Mouse (Mus musculus) c-Kit-positive CD71-positive TER-119-positive erythroid progenitor cells, embryonic 14.5 days (primary cell): ENCODE results near the gene Plekha8.
A peak's percentile ranks its signal among the peaks of the same experiment; 100 is the strongest.

ENCODE experiments used
- DNase-seq: peaks from one replicate; pipeline ENCODE4 v3.0.0-alpha.2; 2013; ENCODE audit warnings: low spot score

Gene Plekha8

DNA sequence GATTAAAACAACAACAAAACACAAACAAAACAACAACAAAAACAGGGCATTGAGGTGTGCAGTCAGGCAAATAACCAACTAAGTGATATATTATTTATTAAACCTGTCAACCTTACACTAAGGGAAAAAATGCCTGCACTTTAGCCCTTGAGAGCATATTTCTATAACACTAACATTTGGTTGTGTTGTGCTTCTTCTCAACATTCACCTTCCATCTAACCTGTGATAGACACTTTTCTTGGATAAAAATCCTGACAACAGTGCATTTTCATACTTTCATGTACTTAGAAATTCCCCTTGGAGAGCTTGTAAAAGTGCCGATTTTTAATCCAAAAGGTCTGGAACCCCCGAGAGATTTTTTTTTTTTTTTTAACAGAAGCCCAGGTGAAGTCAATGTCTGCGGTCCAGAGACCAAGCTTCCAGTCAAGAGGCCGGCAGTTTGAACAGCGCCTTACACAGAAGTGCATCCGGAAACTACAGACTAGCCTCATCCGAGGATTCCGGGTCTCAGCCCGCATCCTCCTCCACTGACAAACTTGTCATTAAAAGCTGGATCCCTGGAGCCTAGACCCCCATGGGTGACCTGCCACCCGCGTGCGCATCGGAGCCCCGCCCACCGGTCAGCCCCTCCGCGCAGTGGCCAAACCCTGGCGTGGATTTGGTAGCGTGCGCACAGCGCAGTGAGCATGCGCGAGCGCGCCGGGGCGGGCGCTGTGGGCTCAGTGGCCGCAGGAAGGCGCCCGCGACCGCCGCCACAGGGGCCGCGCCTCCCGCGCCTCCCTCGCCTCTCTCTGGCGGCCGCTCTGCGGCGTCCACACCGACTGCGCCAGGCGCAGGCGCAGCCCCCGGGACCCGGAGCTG, at the start of gene Plekha8:
Gene Plekha8 (plus strand): TSS at position 643 of the 861 bp plus-strand sequence.
- DNase-seq: peak; percentile 74

DNA sequence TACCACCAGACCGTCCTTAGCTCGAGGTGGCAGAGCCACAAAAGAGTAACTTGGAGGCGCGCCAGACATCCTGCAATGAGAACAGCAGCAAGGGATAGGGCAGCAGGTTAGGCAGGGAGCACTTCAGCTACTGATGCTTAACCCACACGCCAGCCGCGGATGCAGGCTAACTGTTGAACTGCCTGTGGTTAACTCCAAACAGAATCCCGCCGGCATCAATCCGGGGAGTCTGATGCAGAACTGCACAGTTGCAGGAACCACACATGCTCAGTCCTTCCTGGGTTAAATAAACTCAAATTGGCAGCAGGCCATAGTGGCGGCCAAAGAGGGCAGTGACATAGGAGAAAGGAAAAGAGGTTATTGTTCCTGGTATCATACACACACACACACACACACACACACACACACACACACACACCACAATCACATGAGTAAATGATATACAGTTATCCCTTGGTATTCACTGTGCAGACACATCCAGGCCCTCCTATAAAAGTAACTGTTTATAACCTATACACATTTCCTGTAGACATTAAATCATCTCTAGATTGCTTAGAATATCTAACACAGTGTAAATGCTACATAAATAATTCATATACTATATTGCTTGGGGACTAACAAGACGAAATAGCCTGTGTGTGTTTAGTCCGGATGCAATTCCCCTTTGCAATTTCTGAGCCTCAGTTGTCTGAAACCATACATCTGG, 46.4 kb upstream of the Plekha8 start:
- DNase-seq: no peak

DNA sequence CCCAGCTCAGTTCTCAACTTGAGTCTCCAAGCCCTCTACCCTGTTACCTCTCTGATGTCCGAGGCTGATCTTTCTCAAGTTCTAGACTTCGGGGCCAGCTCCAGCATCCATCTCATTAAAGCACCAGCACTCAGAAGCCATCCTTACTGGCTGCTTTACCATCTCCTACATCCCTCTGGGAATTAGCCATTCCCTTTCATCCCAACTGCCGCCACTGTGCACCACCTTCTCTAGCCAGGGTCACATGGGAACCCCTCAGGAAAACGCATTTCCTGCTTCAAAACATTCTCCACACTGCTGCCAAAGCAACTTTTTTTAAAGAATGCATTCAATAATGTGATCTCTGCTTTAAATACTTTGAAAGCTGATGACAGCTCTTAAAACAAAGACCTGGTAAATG, 45.6 kb upstream of the Plekha8 start:
- DNase-seq: no peak

DNA sequence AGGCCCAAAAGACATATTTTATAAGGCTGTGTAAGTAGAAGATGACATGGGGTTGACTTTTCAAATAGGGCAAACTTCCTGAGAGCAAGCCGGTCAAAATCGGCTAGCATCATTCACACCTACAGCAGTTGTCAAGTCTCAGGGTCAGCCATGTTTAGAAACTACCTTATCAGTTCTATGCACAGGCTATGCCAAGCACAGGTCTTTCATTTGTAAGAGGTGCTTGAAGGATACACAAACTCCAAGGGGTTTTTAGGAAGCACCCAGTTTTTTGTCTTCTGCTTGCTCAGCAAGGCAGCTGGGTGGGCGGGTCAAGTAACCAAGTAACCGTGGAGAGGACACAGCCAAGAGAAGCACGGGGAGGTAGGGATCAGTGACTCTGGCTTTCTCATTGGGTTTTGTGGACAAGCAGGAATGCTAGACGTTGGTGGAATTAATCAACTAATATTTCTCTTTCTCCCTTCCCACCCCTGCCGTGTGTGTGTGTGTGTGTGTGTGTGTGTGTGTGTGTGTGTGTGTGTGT, 44.0 kb upstream of the Plekha8 start:
- no peak for DNase-seq

DNA sequence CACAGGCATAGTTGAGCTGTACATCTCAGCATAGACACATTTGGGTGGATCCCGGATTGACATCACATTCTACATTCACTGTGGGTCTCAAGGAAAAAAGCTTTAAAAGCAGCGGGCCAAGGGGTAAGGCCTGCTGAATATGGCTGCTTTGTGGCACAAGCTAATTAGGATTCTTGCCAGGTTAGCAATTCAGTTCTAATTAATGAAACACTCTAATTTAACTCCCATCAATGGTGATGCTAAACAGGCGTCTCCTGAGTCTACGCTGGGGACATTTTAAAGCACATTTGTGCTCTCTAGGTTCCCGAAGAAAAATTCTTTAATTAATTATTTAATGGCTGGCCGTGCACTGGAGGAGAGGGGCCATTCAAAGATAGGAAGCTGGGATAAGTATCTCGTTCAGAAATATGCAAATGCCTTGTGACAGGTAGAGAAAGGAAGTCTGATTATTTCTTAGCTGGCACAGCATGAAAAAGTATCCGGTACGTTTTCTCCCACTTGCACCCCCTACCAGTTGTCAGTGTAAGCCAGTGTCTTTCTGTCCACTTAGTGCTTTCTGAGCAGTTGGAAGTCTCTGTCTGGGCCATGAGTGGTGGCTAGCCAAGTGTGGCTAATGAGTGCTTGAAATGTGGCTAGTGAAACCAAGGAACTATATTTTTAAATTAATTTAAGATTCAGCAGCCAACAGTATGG, 42.0 kb upstream of the Plekha8 start:
- no peak for DNase-seq

DNA sequence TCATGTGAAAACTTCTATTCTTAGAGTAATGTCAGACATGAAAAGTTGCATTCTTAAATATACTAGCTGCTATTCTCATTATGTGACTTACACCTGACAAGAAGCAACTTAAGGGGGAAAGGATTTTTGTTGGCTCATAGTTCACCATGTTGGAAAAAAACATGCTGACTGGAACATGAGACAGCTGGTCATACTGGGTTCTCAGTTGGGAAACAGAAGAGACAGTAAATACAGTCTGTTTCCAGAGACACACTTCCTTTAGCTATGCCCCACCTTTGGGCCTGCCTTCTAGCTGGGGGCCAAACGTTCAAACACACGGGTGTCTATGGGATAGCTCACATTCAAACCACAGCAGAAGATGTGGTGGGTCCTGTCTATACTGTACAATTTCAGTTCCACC, 41.3 kb upstream of the Plekha8 start:
- DNase-seq: no peak

DNA sequence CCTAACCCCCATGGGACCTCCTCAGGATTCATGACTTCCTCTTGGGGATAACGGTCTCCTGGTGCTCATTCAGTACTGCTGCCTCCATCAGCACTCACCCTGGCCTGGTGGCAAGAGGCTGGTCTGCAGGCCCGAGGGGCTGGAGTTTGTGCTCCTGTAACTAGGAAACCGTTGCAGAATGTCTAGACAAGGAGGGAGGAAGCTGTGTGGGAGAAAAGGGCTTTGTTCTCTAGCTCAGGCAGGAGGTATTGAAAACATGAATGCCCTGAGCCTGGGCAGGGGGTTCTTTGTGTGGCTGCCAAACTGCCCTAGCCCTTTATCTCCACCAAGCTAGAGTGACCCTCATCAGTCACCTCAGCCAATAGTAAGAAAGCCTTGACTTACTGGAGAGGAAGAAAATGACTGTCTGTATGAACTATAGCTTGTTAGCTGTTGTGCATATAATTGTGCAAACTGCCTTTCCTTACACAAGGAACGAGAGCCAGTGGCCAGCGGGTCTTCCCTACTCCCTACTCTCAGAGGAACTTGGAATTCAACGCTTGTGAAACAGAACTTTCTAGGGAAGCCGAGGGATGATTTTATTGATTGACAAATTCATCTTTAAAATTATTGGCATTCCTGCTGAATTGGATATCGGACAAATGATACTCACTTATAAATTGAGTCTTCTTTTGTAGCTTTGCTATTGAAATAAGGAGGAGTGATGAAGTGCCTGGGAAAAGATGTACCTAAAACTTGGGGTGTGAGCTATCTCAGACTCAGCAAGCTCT, 40.4 kb upstream of the Plekha8 start:
- DNase-seq: no peak

DNA sequence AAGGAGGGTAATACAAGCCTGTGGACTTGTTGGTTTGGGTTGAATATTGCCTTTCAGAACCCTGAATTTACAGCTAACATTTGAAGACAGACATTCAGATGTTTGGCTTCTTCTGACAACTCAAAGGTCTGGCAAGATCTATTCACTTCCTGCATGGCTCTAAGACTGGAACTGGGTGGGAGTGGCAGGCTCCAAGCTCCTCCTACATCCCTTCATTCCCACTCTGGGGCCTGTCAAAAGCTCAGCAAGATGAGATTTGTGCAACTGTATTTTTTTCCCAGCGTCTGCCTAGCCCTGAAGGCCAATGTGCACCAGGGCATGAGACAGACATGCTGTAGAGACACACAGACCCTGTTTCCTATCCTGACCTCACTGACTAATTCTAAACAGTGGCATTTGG, 39.1 kb upstream of the Plekha8 start:
- no peak for DNase-seq

DNA sequence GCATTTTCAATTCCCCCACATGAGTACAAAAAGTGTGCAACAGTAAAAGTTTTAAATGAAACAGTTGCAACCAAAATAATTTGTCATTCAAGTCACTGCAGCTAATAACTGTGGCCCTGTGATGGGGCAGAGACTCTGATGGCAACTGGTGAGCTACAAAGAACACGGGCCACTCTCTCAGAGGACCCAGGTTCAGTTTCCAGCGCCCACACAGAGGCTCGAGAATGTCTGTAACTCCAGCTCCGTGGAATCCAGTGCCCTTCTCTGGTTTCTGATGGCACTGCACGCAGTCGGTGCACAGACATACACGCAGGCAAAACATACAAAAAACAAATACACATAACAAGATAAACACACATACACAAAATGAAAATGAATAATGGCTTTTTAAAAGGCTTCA, 37.2 kb upstream of the Plekha8 start:
- DNase-seq: no peak

DNA sequence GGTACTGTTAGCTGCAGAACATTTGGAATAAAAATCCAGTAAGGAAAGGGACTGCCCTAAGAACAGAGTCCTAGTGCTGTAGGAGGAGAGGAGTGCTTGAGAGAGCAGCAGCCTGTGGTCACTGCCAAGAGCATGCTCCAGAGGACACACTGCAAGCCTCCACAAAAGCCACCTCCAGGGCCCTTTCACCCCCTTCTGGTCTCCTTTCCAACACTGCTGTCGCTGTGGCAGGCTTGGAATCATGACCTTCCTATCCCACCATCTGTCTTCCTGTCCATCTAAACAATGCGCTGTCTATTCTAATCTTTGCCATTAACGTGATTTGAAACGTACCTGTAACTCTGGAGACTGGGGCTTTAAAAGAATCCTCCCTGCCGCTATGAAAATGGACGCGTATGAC, 36.4 kb upstream of the Plekha8 start:
- no peak for DNase-seq

DNA sequence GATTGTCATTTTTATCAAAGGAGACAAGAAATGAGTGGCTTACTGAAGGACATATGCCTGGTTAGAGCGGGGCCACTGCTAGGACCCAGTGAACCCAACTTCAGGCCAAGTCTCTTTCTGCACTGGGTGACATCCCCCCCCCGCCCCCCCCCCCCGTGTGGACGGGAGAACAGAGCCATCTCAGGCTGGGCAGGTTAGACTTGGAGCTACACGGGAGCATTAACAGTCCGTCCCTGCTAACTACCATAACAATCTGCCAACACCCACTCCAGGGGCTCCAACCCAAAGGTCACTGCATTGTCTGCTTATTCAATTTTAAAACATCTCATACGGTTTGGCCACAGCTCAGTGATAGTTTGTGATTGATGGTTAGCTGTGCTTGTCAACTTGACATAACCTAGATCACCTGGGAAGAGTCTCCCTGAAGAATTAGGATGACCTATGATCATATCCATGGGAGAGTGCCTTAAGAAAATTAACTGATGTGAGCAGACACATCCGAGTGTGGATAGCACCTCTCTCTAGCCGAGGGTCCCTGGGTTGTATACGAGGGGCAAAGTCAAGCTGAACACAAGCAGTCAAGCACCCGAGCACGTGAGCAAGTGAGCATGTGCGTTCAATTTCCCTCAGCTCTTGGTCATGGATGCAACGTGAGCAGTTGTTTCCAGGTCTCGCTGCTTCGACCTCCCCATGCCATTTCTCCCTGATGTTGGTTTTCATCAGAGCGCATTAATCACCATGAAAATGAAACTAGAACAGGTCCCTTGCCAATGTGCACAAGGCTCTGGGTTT, 32.7 kb upstream of the Plekha8 start:
- no peak for DNase-seq

DNA sequence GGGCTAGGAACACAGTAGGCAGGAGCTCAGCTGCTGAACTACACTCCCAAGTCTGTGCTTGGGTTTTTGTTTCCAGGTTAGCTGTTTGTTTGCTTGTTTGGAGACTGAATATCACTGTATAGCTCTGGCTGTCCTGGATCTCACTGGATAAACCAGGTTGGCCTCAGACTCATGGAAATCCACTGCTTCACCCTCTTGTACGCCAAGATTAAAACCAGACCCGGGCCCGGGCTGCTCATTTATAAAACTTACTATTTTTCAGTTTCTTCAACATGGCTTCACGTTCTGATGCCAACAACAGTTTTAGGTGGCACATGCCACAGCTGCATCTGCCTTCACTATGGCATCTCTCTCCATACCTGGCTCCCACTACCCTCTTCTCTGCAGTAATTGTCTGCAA, 31.4 kb upstream of the Plekha8 start:
- DNase-seq: no peak

DNA sequence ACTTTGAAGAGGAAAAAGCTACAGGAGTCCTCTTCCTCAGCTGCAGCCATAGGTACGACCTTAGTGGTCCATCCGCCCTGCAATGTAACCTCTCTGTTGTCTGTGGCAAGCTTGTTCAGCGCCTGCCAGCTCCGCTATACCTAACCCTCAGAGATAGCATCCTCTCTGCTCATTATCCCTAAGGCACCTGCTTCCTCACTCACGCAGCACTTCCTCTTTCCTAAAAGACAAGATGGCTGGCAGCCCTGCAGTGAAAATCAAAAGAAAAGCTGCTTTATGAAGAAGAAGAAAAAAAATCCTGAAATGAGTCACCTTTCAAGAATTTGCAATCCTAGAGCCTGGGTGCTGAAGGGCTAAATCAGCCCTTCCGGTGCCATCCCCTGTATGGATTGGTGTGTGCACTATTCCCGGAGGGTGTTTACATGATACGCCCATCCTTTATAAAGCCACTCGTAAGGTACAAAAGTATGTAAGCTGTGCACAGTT, 30.4 kb upstream of the Plekha8 start:
- DNase-seq: no peak

DNA sequence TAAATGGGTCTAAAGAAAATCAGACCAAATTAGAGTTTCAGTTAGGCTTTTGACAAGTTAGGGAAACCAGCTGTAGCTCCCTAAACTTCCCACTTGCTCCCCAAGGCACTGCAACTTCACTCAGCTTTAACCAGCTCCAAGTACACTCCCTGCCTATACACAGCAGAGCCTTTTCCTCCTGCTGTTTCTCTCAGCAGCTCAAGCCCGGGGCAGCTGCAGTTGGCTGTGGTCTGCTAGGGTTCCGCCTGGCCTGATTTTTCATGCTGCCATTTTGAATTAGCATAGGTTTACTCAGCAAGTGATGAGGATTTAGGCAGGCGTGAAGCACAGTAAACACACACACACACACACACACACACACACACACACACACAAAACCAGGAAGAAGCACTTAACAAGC, 29.9 kb upstream of the Plekha8 start:
- no peak for DNase-seq

DNA sequence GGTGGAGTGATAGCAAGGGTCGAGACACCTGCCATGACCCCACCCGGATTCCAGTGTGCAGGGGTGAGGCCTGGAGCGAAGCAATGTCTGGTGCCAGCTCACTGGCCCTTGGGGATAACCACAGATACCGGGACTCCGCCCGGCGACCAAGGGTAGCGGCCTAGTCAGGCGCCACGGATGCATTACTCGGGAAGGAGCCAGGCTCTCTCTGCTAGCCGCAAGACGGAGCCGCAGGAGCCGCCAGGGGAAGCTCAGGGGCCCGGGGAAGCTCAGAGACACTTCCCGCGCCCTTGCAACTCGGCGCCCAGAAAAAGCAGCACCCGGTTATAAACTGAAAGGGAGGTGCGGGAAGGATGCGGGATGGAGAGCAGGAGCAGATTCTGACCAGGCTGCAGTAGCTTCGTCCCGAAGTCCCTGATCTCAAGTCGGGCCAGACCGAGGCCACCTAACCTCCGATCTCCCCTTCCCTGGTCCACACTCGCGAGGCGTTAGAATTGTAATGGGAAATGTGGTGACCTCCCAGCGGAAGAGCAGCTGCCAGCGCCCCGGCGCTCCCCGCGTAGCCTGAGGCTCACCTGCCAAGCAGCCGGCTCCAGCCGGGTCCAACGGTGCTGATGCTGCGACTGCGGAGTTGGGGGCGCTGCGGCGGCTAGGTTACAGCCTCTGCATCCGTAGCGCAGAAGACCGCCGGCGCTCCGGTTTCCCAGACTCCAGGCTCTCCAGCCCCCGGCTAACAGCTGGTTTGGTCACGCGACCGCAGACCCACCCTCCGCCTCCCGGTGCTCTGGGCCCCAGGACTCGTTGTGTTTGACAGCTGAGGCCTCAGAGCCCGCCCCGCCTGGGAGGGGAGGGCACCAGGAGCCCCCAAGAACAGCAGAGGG, 29.0 kb upstream of the Plekha8 start, which contains the start of gene Scrn1:
Gene Scrn1 (minus strand): TSS at position 825 of the 881 bp plus-strand sequence.
- no peak for DNase-seq

DNA sequence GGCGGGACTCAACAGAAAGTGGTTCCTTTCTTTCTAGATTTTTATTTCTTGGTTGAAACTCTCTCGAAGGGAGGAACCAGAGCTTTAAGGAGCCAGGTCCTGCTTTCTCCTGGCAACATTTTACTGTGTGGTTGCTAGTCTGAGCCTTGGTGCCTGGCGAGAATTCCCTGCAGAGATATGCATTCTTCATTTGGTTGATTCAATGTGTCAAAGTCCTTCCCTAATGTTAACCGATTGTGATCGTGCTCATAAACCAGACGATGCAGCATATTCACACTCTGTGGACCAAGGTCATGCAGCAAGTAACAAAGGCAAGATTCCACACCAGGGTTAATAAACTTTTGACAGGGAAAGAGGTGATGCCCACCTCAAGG, 28.4 kb upstream of the Plekha8 start:
- DNase-seq: no peak

DNA sequence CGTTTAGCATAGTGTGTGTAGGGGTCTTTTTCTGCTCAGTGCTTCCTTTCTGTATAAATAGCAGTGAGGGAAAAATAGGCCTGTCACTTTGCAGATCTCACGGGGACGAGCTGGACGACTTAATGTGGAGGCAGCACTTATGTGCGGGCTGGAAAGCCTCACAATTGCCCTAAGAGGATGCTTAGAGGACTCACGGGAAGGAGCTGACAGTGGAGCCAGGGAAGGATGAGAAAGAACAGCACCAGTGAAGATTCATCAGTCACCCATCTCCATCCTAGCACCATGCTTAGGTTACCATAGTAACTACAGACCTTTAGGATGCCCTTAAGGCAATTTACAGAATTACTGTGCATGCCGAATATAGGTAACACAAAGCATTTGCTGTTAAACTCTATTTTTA, 25.1 kb upstream of the Plekha8 start:
- DNase-seq: no peak

DNA sequence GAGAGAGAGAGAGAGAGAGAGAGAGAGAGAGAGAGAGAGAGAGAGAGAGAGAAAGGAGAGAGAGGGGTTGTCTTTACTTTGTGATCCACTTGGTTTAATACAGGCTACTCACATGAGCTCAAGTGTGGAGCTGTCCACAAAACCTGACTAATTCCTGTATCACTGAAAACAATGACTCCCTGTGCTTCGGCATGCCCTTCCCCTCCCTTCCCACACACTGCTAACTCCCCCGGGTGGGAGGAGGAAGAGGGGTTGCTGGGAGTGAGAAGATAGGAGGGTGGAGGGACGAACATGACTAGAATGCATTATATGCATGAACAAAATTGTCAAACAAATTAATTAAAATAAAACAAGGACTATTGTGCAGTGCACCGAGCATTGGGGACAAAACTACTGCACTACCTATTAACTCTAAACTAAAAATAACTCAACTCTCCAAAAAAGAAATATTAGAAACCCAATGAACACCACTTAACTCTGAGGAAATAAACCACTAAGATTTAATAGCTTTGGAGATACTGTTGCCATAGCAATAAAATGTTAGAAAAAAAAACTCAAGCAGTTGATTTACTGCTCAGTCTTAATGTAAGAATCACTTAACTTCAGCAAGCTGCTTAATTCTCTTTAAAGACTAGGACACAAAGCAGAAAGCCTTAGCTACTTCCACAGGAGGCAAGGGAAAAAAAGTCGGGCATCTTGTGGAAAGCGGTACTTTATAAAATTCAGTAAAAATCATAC, 21.5 kb upstream of the Plekha8 start:
- DNase-seq: no peak

DNA sequence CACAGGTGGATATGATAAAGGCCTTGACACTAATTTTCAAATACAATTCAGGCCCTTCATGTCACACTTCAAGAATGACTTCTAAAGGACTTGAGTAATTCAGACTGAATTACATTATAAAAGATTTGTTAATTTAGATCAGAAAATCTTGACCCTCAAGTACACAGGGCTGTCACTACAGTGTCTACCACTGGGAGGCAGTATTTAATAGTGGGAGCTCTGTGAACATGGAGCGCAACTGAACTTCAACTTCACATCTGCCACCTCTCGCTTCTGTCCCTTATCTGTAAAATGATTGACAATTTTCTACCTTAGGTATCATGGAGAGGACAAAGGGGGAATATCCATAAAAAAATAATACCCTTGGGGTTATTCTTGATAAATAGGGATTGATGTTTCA, 8.7 kb upstream of the Plekha8 start:
- peak; percentile 40 for DNase-seq
